Comparison of ENCODE assay signal across 22 mouse cellular contexts in genomic region chr5:114951279-114951880, GRCm38 (mm10). TPM values are rescaled to one million over a fixed set of nuclear protein-coding genes. Genes with fewer than 3 reads are reported as not detected.
DNase-seq lines count a peak whose midpoint lies in the region; ATAC-seq and TF ChIP-seq lines count a peak whose summit lies in the region.
"Had no signal": no experiment of that assay in that cellular context is flagged by ENCODE, and none has a peak within 500 bp of the region (broad histone marks: within the 10 kb centered on the region; RNA-seq: fewer than 3 reads in every experiment).

No protein-coding gene starts in this region.

- intact Hi-C loops in heart, postnatal 10 days (cut with DNase I): no loop called here

- no peak for TF ChIP-seq EP300 in liver, embryonic 14.5 days (IDR thresholded peaks at IDR 0.05; ENCODE audit: low read depth)

- no peaks in the 10 kb centered on the region for H3K9me3 ChIP-seq in embryonic facial prominence, embryonic 13.5 days
- no peaks in the 10 kb centered on the region for H3K9me3 ChIP-seq in embryonic facial prominence, embryonic 10.5 days
- no peaks in the 10 kb centered on the region for H3K9me3 ChIP-seq in kidney, postnatal 0 days (replicated peaks; ENCODE audit: low read length)
- H3K9me3 ChIP-seq in liver, embryonic 14.5 days (ENCODE audit: control insufficient read depth, low read length): no peaks in the 10 kb centered on the region
- H3K9me3 ChIP-seq: embryonic facial prominence, embryonic 12.5 days; hindbrain, embryonic 15.5 days had no signal

- H3K4me1 ChIP-seq in embryonic facial prominence, embryonic 13.5 days: peaks cover 18% of the 10 kb centered on the region
- peaks cover 25% of the 10 kb centered on the region for H3K4me1 ChIP-seq in embryonic facial prominence, embryonic 10.5 days
- H3K4me1 ChIP-seq in kidney, postnatal 0 days (replicated peaks; ENCODE audit: insufficient read depth, low read length): peaks cover 11% of the 10 kb centered on the region; the same call in 1 of the 2 replicates
- H3K4me1 ChIP-seq in liver, embryonic 14.5 days (replicated peaks; ENCODE audit: control insufficient read depth in 2 of 2, insufficient read depth in 2 of 2, low read length in 1 of 2): no peaks in the 10 kb centered on the region
- H3K4me1 ChIP-seq: embryonic facial prominence, embryonic 12.5 days had no signal

- H3K36me3 ChIP-seq in embryonic facial prominence, embryonic 13.5 days: peaks cover 44% of the 10 kb centered on the region
- peaks cover 38% of the 10 kb centered on the region for H3K36me3 ChIP-seq in embryonic facial prominence, embryonic 10.5 days (replicated peaks)
- H3K36me3 ChIP-seq in kidney, postnatal 0 days (ENCODE audit: insufficient read depth, low read length): peaks cover 32% of the 10 kb centered on the region; the same call in 1 of the 2 replicates
- H3K36me3 ChIP-seq in liver, embryonic 14.5 days (replicated peaks; ENCODE audit: control insufficient read depth, insufficient read depth, low read depth): peaks cover 7% of the 10 kb centered on the region

- no peak for ATAC-seq in embryonic facial prominence, embryonic 13.5 days (ENCODE audit: insufficient number of reproducible peaks, insufficient read depth, low FRiP score, low TSS enrichment, low read depth)
- peak; percentile 50 for ATAC-seq in kidney, postnatal 0 days (replicated peaks; ENCODE audit: low FRiP score, low read depth)
- ATAC-seq in liver, embryonic 14.5 days (ENCODE audit: insufficient read depth): 0 out of 2 replicates have a peak, but pooled peaks have one; percentile 22
- ATAC-seq: lung, postnatal 0 days had no signal

- no peaks in the 10 kb centered on the region for H3K27me3 ChIP-seq in embryonic facial prominence, embryonic 13.5 days
- H3K27me3 ChIP-seq in embryonic facial prominence, embryonic 10.5 days (replicated peaks; ENCODE audit: low read depth, poor library complexity, severe bottlenecking): no peaks in the 10 kb centered on the region
- H3K27me3 ChIP-seq in kidney, postnatal 0 days (ENCODE audit: insufficient read depth, low read length): no peaks in the 10 kb centered on the region
- no peaks in the 10 kb centered on the region for H3K27me3 ChIP-seq in liver, embryonic 14.5 days (ENCODE audit: control insufficient read depth, insufficient read depth, low read length)
- H3K27me3 ChIP-seq: CH12.LX; embryonic facial prominence, embryonic 12.5 days; hindbrain, embryonic 15.5 days had no signal

- no peak for TF ChIP-seq CTCF in kidney, postnatal 0 days (IDR thresholded peaks at IDR 0.05; ENCODE audit: low read depth)
- TF ChIP-seq CTCF in brain, embryonic 14.5 days (IDR thresholded peaks at IDR 0.05; ENCODE audit: borderline replicate concordance, extremely low read depth, insufficient read depth, insufficient read length): no peak
- TF ChIP-seq CTCF in liver, embryonic 14.5 days (IDR thresholded peaks at IDR 0.05; ENCODE audit: low read depth): no peak

- no peak for TF ChIP-seq POLR2A in brain, embryonic 14.5 days (IDR thresholded peaks at IDR 0.05; ENCODE audit: borderline replicate concordance, extremely low read depth, insufficient read depth, insufficient read length, poor library complexity, severe bottlenecking)

- H3K27ac ChIP-seq in embryonic facial prominence, embryonic 13.5 days: peak overlapping the region; percentile 8; the same call in 1 of the 2 replicates
- H3K27ac ChIP-seq in embryonic facial prominence, embryonic 10.5 days (replicated peaks): no peak overlapping the region; the same call in 1 of the 2 replicates
- H3K27ac ChIP-seq in kidney, postnatal 0 days: no peak overlapping the region
- H3K27ac ChIP-seq in liver, embryonic 14.5 days: no peak overlapping the region
- H3K27ac ChIP-seq: embryonic facial prominence, embryonic 12.5 days; hindbrain, embryonic 15.5 days; left cerebral cortex, adult 2 months had no signal

- WGBS in embryonic facial prominence, embryonic 13.5 days: 77% methylated on average over 21 of the region's 21 CpGs
- WGBS in embryonic facial prominence, embryonic 10.5 days: 89% methylated on average over 21 of the region's 21 CpGs
- 63% methylated on average over 21 of the region's 21 CpGs for WGBS in kidney, postnatal 0 days
- WGBS in liver, embryonic 14.5 days (ENCODE audit: insufficient replicate concordance): 78% methylated on average over 21 of the region's 21 CpGs

- no peak overlapping the region for H3K4me3 ChIP-seq in embryonic facial prominence, embryonic 13.5 days
- H3K4me3 ChIP-seq in embryonic facial prominence, embryonic 10.5 days: no peak overlapping the region
- no peak overlapping the region for H3K4me3 ChIP-seq in kidney, postnatal 0 days (replicated peaks; ENCODE audit: low read depth, low read length)
- no peak overlapping the region for H3K4me3 ChIP-seq in liver, embryonic 14.5 days (ENCODE audit: insufficient read depth in 1 of 2, low read depth in 2 of 2, low read length in 2 of 2)
- H3K4me3 ChIP-seq: embryonic facial prominence, embryonic 12.5 days; hindbrain, embryonic 15.5 days; left cerebral cortex, adult 2 months had no signal

- no peak overlapping the region for H3K4me2 ChIP-seq in embryonic facial prominence, embryonic 13.5 days
- H3K4me2 ChIP-seq in kidney, postnatal 0 days (ENCODE audit: low read length): no peak overlapping the region
- no peak overlapping the region for H3K4me2 ChIP-seq in liver, embryonic 14.5 days (ENCODE audit: low read depth)
- H3K4me2 ChIP-seq: embryonic facial prominence, embryonic 12.5 days; hindbrain, embryonic 15.5 days had no signal

- DNase-seq in embryonic facial prominence, embryonic 10.5 days (ENCODE audit: low spot score): no peak
- DNase-seq in kidney, postnatal 0 days (ENCODE audit: low spot score): no peak
- no peak for DNase-seq in kidney, adult 18-20 months
- peak; percentile 12 for DNase-seq in brain, embryonic 14.5 days (ENCODE audit: low read depth)
- DNase-seq in liver, embryonic 14.5 days (ENCODE audit: low read depth in 3 of 3, low spot score in 3 of 3): no peak
- DNase-seq in heart, postnatal 10 days: no peak
- DNase-seq: adrenal gland, adult 2 months; gastrocnemius, postnatal 14 days; kidney, postnatal 10 days; thymus, postnatal 36 days had no signal

- H3K9ac ChIP-seq in embryonic facial prominence, embryonic 13.5 days: peak overlapping the region; percentile 36; the same call in 1 of the 2 replicates
- 0 out of 2 replicates have a peak overlapping the region, but pooled peaks have one; percentile 18 for H3K9ac ChIP-seq in kidney, postnatal 0 days (ENCODE audit: low read depth, low read length)
- H3K9ac ChIP-seq in liver, embryonic 14.5 days (replicated peaks): no peak overlapping the region
- H3K9ac ChIP-seq: embryonic facial prominence, embryonic 12.5 days; hindbrain, embryonic 15.5 days had no signal

RNA-seq across cellular contexts. Expression of gene 2210016L21Rik, which starts 9.4 kb away (rescaled TPM):
- polyA plus RNA-seq in embryonic facial prominence, embryonic 13.5 days (2015; fragmentation: Nextera tagmentation; extraction: Ambion mirVana): 69.2 and 72.6 TPM in 2 replicates
- polyA plus RNA-seq in embryonic facial prominence, embryonic 10.5 days (2016; fragmentation: Nextera tagmentation; extraction: Ambion mirVana): 45.4 and 47.7 TPM in 2 replicates
- 75.3 and 79.6 TPM in 2 replicates for polyA plus RNA-seq in kidney, postnatal 0 days (2015; fragmentation: Nextera tagmentation; extraction: Ambion mirVana)
- polyA plus RNA-seq in brain, embryonic 14.5 days (2012; rRNA removed): 69.2 and 72.7 TPM in 2 replicates
- 5.6 and 8.1 TPM in 2 replicates for polyA plus RNA-seq in liver, embryonic 14.5 days (2012; rRNA removed)
- 11.3 and 12.3 TPM in 2 replicates for polyA plus RNA-seq in liver, embryonic 14.5 days (2014; fragmentation: Nextera tagmentation; extraction: Ambion mirVana)
- total RNA-seq in heart, postnatal 10 days (2021): 10 to 100 TPM; 27.1 to 30.3 TPM

RNA-seq across cellular contexts. Expression of gene Hnf1a, which starts 19.5 kb away (rescaled TPM):
- 0.26 TPM in 1 of 2 replicates, not detected in the other for polyA plus RNA-seq in embryonic facial prominence, embryonic 13.5 days (2015; fragmentation: Nextera tagmentation; extraction: Ambion mirVana)
- polyA plus RNA-seq in embryonic facial prominence, embryonic 10.5 days (2016; fragmentation: Nextera tagmentation; extraction: Ambion mirVana): 0.06 TPM in 2 replicates
- polyA plus RNA-seq in kidney, postnatal 0 days (2015; fragmentation: Nextera tagmentation; extraction: Ambion mirVana): 10.8 and 12.5 TPM in 2 replicates
- polyA plus RNA-seq in brain, embryonic 14.5 days (2012; rRNA removed): not detected in 2 replicates
- polyA plus RNA-seq in liver, embryonic 14.5 days (2012; rRNA removed): 1.2 and 1.6 TPM in 2 replicates
- polyA plus RNA-seq in liver, embryonic 14.5 days (2014; fragmentation: Nextera tagmentation; extraction: Ambion mirVana): 0.86 and 1.5 TPM in 2 replicates
- not detected for total RNA-seq in heart, postnatal 10 days (2021)
- total RNA-seq: CH12.LX; common myeloid progenitor, adult 5-6 weeks; gastrocnemius, postnatal 14 days; heart, adult 8-10 months; left cerebral cortex, adult 2 months; megakaryocyte progenitor cell, adult 5-6 weeks; neutrophil, adult 5-6 weeks had no signal
- polyA plus RNA-seq: heart, postnatal 0 days; limb, embryonic 11.5 days; lung, postnatal 0 days had no signal

RNA-seq across cellular contexts. Expression of gene Oasl1, which starts 28.3 kb away (rescaled TPM):
- 0.48 and 0.56 TPM in 2 replicates for polyA plus RNA-seq in embryonic facial prominence, embryonic 13.5 days (2015; fragmentation: Nextera tagmentation; extraction: Ambion mirVana)
- polyA plus RNA-seq in embryonic facial prominence, embryonic 10.5 days (2016; fragmentation: Nextera tagmentation; extraction: Ambion mirVana): 0.24 TPM in 1 of 2 replicates, not detected in the other
- 3.1 and 3.2 TPM in 2 replicates for polyA plus RNA-seq in kidney, postnatal 0 days (2015; fragmentation: Nextera tagmentation; extraction: Ambion mirVana)
- polyA plus RNA-seq in brain, embryonic 14.5 days (2012; rRNA removed): 0.21 and 0.42 TPM in 2 replicates
- 0.44 and 0.50 TPM in 2 replicates for polyA plus RNA-seq in liver, embryonic 14.5 days (2012; rRNA removed)
- polyA plus RNA-seq in liver, embryonic 14.5 days (2014; fragmentation: Nextera tagmentation; extraction: Ambion mirVana): 0.23 and 0.32 TPM in 2 replicates
- total RNA-seq in heart, postnatal 10 days (2021): under 1 TPM; 0.40 to 0.50 TPM
- total RNA-seq: CH12.LX; gastrocnemius, postnatal 14 days had no signal

RNA-seq across cellular contexts. Expression of gene Oasl2, which starts 54.6 kb away (rescaled TPM):
- polyA plus RNA-seq in embryonic facial prominence, embryonic 13.5 days (2015; fragmentation: Nextera tagmentation; extraction: Ambion mirVana): 3.0 and 4.0 TPM in 2 replicates
- 0.68 and 0.72 TPM in 2 replicates for polyA plus RNA-seq in embryonic facial prominence, embryonic 10.5 days (2016; fragmentation: Nextera tagmentation; extraction: Ambion mirVana)
- 19.9 and 24.1 TPM in 2 replicates for polyA plus RNA-seq in kidney, postnatal 0 days (2015; fragmentation: Nextera tagmentation; extraction: Ambion mirVana)
- 1.5 and 3.3 TPM in 2 replicates for polyA plus RNA-seq in brain, embryonic 14.5 days (2012; rRNA removed)
- 1.3 TPM in 2 replicates for polyA plus RNA-seq in liver, embryonic 14.5 days (2012; rRNA removed)
- polyA plus RNA-seq in liver, embryonic 14.5 days (2014; fragmentation: Nextera tagmentation; extraction: Ambion mirVana): 2.0 and 2.1 TPM in 2 replicates
- total RNA-seq in heart, postnatal 10 days (2021): 1 to 10 TPM; 2.2 to 3.7 TPM
- total RNA-seq: CH12.LX had no signal

RNA-seq across cellular contexts. Expression of gene Sppl3, which starts 59.6 kb away (rescaled TPM):
- polyA plus RNA-seq in embryonic facial prominence, embryonic 13.5 days (2015; fragmentation: Nextera tagmentation; extraction: Ambion mirVana): 18.2 and 18.6 TPM in 2 replicates
- polyA plus RNA-seq in embryonic facial prominence, embryonic 10.5 days (2016; fragmentation: Nextera tagmentation; extraction: Ambion mirVana): 12.5 and 13.1 TPM in 2 replicates
- polyA plus RNA-seq in kidney, postnatal 0 days (2015; fragmentation: Nextera tagmentation; extraction: Ambion mirVana): 19.0 and 39.4 TPM in 2 replicates
- 129 TPM in 2 replicates for polyA plus RNA-seq in brain, embryonic 14.5 days (2012; rRNA removed)
- 17.2 and 17.6 TPM in 2 replicates for polyA plus RNA-seq in liver, embryonic 14.5 days (2012; rRNA removed)
- 5.4 and 7.0 TPM in 2 replicates for polyA plus RNA-seq in liver, embryonic 14.5 days (2014; fragmentation: Nextera tagmentation; extraction: Ambion mirVana)
- 10 to 100 TPM; 51.9 to 56.5 TPM for total RNA-seq in heart, postnatal 10 days (2021)
